Mouse (Mus musculus): ENCODE measurements around the gene Ppp1r15b.
A peak's percentile ranks its signal among the peaks of the same experiment; 100 is the strongest.

The Ppp1r15b gene

DNA sequence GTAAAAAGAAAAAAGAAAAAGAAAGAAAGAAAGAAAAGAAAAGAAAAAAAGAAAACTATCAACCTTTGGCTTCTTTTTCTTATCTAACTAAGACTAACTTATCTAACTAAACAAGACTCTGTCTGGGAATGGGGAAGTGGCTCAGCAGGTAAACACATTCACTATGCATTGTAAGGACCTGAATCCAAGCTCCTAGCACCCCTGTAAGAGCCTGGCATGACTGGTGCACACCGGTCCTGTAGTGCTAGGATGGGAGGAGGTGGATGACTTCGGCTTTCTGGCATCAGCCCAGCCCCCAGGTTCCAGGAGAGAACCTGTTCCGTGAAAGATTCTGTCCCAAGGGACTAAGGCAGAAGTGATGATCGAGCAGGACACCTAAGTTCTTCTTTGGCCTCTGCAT lies 30.6 kb downstream of the Ppp1r15b start:
- no peak for DNase-seq (ENCODE audit: low spot score)

DNA sequence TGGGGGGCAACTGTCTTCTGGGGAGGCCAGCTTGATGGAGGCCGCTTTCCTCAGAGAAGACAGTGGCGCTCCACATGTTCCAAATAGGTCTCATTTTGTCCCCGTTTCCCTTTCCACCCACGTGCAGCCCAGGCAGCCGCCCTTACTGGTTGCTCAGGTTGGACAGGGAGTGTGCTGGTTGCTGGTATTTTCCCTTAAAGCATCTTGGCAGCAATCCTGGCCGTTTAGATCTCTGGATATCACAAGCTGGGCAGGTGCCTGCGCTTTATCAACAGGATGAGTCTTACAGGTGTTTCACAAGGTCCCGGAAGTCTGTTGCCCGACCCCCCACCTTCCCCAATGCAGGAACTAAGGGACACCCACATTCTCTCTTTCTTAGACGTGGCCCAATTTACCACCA lies 31.1 kb downstream of the Ppp1r15b start:
- no peak for DNase-seq (ENCODE audit: low spot score)

DNA sequence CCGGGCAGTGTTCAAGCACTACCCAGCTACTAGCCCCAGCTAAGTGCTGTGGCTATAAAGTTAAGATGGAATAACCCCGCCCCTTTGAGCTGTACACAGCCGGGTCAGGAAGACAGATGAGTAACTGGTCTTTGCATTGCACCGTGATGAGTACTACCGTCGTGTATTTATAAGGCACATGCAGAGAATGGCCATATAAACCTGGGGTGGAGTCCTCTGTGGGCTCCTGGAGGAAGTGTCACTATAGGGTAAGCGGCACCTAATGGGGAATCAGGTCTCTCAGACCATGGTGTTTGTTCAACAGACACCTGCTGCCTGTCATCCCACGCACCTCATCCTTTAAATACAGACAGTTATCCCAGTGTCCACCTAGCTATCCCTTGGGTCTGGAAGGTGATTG lies 32.0 kb downstream of the Ppp1r15b start:
- no peak for DNase-seq (ENCODE audit: low spot score)

DNA sequence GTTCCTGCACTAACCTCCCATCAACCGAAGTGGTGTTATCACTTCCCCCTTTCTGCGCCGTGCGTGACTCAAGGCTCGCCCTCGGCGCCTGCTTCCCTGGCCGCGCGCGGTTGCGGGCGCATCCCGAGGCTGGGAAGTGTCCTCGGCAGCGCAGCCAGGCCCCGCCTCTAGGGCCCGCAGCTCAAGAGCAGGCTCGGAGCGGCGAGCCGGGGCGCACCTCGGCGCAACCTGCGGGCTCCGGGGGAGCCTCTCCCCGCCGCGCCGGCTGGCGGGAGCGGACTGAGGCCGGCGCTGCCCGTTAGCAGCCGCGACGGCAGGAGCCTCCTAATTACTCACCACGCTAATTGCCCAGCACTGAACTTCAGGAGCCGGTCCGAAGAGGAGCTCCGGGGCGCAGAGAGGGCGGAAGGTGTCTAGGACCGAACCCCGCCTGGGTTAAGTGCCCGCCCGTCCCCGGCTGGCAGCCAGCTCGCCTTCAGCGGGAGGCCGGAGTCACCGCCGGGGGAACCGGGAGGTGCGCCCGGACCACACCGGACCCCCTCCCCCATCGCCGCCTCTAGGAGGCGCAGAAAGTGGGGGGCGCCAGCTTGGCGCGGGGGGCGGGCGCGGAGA lies 33.0 kb downstream of the Ppp1r15b start, which contains the start of gene Plekha6:
Plekha6 (plus strand) TSS at position 391 of the 612 bp plus-strand sequence.
- DNase-seq (ENCODE audit: low spot score), result no peak

DNA sequence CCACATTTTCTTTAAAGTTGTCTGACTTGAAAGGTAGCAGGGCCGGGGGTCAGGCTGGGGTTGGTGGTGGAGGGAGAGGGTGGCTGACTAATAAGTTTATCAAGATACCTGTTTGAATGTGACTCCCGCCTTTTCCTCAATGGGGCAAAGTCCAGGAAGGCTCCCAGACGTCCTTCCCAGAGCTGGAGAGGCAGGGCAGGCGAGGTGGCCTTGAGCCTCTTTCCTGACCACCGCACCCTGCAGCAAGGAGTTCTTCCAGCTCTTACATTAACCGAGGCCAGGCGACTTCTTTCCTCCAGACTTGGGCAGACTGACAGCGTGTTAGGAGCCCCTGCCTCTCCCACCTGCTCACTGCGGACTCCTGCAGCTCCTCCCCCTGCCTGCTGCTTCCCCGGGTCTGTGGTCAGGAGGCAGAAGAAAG lies 33.7 kb downstream of the Ppp1r15b start:
- DNase-seq (ENCODE audit: low spot score), result no peak

DNA sequence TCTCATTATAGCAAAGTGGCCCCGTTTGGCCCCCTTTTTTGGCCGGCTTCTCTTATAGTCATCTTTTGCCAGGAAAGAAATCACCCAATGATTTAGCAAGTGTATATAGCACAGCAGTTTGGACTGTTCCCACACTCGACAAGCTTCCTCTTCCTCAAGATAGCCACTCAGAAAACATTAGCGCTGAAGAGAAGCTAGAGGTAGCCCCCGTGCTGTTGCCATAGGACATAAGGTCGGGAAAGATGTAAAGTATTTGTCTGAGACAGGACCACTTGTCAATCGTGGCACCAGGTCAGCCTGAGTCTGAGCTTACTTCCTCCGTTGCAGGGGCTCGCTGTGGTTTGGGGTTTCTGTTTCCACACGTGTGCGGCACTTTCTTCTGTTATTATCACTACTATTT lies 34.2 kb downstream of the Ppp1r15b start:
- no peak for DNase-seq (ENCODE audit: low spot score)

DNA sequence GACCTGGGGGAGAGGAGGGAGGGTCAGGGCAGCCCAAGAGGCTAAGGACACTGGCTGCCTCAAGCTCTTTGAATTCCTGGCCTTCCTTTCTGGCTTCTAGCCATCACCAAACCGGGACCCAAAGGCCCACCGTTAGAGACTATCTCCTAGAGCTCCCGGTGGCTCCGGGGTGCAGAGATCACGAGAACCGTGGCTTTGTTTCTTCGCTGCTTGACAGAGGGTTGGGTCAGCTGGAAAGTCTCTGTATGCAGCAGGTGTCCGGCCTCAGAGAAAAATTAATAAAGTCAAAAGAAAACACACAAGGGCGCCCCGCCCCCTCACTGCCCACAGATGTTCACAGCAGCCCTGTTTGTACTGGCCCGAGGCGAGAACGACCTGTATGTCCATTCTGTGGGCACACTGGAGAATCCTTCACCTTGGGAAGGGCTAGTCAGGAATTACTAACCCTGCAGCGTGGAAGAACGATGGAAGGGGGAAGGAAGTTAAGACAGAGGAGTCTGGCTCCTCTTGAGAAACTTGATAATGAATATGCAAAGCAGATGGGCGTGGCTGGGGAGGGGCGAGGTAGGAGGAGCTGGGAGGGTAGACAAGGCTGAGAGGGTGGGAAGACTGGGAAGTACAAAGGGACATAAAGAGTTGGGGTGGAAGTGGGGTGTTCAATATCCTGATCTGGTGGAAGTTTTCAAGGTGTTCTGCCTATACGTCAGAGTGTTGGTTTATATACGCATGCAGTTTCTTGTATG lies 37.5 kb downstream of the Ppp1r15b start:
- DNase-seq (ENCODE audit: low spot score), result no peak

DNA sequence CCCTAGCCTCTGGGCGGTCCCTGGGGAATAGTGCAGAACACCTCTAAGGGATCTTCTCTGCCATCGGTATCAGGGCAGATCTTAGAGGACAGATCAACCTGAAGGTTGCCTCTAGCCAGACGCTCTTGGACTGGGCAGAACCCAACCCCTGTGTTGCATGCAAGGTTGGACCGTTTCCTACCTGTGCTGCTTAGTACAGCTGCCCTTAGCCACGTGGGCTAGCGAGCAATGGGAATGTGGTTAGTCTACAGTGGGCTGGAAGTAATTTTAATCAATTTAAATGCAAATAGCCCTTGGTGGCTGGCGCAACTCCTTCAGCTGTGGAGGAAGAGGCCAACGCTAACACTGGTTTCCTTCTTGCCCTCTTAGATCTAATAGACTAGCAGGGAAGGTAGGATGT lies 39.3 kb downstream of the Ppp1r15b start:
- DNase-seq (ENCODE audit: low spot score), result no peak

DNA sequence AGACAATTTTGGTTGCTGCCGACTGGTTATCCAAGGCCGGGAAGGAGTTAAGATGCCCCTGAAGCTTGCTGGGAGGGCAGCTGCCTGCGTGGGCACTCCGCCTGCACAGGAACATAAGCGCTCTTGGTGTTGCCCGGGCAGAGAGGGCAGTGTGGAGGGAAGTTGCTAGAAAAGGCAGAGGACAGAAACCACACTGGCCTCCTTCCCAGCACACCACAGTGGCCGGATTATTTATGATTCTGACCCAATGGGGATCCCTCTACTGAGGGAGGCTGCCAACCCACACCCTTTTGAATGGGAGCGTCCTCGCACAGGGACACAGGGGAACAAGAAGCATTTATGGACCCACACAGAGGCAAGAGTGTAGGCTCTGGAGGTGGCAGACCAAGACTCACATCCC lies 40.4 kb downstream of the Ppp1r15b start:
- DNase-seq (ENCODE audit: low spot score), result no peak

DNA sequence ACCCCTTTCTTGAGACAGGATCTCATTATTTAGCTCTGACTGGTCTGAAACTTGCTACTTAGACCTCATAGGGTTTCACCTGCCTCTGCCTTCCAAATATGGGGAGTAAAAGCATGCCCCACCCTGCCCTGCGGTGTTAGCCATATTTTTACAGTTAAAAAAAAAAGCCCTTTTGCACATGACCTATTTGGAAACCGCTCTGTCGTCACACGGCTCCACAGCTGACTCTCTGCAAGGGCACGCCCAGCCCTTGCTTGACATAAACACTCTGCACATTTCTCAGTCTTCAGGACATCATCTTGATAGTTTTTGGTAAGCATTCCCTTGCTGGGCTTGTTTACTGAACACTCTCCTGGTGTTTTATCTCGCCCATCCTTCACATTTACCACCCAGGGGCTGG lies 44.2 kb downstream of the Ppp1r15b start:
- no peak for DNase-seq (ENCODE audit: low spot score)

DNA sequence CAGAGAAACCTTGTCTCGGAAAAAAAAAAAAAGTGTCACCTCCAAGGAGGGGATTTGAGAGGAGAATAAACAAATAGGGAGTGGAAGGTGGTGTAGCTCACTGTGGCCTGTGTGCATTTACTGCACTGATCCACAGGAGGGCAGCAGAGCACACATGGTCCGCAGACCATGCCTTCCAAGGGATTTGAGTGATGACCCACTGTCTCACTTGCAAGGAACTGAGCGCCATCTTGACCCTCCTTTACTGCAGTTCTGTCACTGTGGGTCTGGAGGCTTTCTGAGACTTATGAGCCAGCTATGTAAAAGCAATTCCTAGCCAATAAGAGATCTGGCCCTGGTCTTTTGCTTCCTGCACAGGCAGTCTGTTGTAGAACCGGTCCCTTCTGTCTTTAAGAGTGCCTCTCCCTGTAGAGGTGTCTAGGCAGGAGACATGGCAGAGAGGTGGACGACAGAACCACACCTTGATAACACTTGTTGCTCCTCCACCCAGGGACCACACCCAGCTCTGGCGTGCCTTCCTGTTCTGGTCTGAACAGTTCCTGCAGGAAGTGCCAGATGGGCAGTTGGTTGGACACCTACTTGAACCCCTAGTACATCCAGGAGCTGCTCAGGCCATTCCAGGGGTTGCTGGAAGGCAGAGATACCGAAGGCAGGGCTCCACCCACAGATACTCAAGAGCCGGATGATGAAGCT lies 46.7 kb downstream of the Ppp1r15b start:
- peak; percentile 29 for DNase-seq (ENCODE audit: low spot score)

DNA sequence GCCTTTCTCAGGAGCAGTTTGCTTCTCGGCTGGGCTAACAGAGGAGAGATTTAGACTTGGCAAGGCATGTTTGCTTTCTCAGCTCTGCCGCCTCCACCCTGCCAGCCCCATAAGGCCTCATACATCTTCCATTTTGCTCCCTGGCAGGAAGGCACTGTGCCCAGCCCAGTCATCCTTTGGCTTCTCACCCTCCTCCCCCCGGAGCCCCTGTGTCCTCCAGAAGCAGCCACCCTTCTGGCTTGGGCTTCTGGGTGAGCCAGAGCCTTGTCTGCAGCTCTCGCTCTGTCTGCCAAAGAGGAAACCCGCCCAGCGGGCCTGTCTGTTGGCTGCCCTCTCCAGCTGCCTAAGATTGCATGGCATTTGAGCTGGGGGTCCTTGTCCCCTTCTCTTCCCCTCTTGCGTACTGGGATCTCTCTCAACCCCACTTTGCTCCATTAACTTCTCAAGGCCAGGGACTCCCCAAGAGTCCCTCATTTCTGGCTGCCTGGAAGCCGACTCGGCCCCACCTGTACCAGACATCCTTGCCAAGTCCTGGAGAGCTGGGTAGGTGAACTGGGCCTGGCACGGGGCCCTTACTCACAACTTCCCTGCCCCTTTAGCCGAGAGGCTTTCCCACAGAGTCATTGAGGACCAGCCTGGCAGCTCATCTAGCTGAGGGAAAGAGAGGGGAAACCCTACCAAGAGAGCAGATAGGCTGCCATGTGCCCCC lies 47.9 kb downstream of the Ppp1r15b start:
- DNase-seq (ENCODE audit: low spot score), result no peak

DNA sequence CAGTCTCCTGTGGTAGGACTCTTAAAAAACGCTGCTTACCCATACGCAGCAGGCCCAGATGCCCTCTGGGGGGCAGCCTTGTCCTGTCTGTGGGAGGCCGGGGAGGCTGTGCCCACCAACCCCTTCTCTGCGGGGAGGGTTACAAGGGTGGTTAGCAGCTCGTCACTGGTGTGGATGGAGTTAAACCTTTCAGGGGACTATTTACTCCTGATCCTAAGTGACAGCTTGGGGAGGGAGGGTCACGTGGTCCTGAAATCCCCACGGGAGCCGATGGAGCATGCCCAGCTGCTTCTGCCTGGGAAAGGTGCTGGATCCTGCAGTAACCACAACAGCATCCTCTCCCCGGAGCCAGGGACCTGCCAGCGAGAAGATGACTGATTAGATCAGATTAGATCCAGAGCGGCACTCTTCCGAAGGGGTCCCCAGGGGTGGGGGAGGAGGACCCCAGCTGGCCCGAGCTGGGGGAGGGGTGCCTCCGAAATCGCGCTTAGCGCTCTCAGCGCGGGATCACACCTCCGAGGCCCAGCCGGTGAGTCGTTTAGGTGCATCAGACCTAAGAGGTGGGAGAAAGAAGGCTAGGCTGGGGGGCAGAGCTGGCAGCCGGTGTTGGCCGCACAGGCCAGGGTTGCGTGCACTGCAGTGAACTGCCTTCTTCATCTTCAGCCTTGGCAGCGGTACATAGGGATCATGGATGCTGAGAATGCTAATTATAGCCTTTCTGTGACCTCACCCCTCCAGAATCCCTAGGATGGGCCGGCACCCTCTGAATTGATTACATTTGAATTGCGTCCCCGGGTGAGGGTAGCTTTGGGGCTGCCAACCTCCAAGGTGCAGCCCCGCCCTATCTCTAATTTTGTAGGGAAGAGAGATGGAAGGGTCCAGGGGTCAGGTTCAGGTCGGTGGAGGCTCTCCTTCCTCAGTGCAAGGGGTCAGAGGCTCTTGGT lies 50.4 kb downstream of the Ppp1r15b start:
- no peak for DNase-seq (ENCODE audit: low spot score)

DNA sequence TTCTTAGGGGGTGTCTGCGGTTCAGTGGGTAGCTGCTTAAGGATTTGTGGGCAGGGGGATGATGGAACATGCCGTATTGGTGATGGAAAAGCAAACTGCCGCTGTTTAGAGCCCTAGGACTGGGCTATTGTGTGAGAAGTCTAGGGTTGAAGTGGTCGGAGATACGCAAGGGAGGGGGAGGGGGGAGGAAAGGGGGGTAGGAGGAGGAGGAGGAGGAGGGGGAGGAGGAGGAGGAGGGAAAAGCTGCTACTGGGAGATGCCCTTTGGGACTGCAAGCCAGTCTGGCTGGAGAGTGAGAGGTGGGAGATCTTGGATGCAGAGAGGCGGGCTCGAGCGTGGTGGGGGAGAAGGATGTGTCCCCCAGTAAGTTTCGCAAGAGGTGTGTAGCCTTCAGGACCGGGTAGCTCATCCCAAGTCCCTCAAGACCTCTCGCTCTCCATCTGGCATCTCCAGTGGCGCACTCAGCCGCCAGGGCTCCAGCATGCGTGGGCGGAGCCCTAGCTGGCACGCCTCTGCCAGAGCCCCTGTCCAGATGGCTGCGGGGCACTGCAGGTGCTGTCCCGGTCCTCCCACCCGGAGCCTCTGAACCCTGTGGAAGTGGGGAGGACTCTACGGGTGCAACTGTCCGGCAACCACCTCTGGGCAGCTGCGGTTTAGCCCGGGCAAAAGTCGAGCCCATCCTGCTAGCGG lies 51.2 kb downstream of the Ppp1r15b start:
- DNase-seq (ENCODE audit: low spot score), result no peak

DNA sequence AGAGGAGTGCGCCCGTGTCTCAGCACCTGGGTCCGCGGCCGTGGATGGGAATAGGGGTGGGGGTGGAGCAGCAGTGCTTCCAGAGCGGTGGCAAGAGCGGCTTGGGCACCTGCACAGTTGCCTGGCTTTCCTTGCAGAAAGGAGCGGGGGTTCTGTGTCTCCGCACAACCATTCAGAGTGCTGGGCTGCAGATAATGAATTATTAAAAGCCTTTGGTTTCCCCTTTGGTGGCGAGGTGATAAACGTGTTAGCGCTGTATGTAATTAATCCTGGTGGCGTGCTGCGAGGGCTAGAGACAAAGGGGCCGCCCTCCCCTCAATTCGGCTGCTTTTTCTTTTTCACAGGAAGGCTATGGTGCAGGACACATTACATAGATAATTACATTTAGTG lies 51.8 kb downstream of the Ppp1r15b start:
- DNase-seq (ENCODE audit: low spot score), result no peak

DNA sequence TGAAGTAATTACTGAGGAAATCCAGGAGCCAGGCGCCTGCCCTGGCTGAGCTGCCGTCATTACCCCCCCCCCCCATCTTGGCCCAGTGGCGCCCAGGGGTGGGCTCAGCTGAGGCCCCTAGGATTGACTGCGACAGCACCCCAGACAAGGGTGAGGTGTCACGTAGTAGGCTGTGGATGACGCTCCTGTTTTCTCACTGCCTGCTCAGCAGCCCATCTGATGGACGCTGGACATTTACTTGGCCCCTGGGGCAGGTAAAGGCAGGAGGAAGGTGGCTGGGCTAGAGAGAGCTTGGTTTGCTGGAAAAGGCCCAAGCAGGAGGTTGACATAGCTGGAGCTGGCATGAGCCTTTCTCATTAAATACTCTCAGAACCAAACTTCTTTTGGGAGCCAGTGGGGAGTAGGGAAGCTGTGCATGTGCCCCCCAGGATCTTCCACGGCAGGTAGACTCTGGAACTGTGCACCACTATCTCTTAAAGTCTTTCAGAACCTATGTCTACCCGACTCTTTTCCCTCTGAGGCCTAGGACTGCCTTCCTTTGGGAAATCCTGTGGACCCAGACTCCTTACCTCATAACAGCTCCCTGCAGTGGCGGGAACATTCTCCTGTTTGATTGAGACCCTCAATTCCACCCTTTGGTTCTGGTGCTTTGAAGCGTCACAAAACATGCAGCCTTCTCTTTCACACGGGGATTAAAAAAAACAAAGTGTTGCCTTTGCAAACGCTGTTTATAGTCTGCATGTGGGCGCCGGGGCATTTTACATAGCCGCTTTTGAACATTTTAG lies 52.4 kb downstream of the Ppp1r15b start:
- DNase-seq (ENCODE audit: low spot score), result no peak

DNA sequence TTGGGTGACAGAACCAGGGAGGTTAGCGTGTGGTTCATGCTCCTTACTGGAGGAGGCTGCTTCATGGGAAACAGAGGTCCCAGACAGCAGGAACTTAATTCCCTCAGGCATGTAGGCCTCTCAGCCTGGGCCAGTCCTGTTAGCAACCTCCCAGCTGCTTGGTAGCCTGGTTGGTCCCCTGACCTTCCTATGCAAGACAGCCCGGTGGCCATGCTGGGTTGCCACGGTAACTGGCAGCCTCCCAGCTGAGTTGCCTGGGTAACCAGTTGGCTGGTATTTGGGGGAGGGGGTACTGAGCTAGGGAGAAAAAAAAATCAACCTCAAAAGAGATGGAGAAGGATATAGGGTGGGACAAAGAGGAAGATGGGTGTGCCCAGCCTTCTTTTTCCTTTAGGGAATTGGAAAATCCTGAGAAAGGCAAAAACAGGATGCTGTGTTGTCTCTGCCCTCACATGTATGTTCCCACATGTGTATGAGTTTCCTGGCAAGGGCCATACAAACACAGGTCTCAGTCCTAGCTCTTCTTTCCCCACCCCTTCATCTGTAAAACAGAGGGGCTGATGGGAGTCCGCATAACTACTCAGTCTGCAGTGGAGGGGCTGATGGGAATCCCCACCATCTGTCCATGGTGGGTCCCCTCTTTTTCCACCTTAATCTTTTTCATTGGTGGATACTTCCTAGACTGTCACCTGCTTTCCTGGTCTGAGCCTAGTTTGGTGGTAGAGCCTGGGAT lies 57.2 kb downstream of the Ppp1r15b start:
- no peak for DNase-seq (ENCODE audit: low spot score)

DNA sequence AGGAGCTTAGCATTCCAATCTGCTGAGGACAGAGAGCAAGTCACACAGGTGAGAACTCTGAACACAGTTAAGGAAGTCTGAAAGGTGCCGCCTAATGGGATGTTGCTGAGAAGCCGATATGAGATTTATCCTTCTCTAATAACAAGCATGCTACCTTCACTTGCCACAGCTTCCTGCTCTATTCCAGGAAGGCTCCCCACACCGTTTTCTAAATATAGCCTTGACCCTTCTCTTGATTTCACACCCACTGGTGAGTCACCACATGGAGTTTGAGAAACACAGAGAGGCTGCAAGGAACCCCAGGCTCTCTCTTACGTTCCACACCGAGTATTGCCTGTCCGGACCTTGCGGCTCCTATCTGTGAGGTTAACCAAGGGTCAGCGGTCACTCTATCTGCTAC lies 57.8 kb downstream of the Ppp1r15b start:
- no peak for DNase-seq (ENCODE audit: low spot score)

Data from c-Kit-positive CD71-positive TER-119-positive erythroid progenitor cells, embryonic 14.5 days (primary cell).